Mouse (Mus musculus) midbrain, postnatal 0 days (tissue): ENCODE results near the gene Tex261. TPM values are rescaled to one million over a fixed set of nuclear protein-coding genes. Genes with fewer than 3 reads are reported as not detected.

Source experiments
- ATAC-seq: fragments of 200-750 bp; cut with Nextera tagmentation; 2 replicates; pipeline ENCODE4 v1.8.0; 2017; ENCODE audit warnings: moderate number of reproducible peaks, mild to moderate bottlenecking, moderate TSS enrichment, moderate library complexity; ENCODE audit not compliant: low FRiP score
- DNase-seq: peaks from one replicate; pipeline ENCODE4 v3.0.0-alpha.2; 2015; ENCODE audit warnings: low spot score
- H3K27ac ChIP-seq: fragments of 300-500 bp; sonication (generic); 2 replicates; pipeline ENCODE4 v1.5.1; 2014; ENCODE audit warnings: low read depth, mild to moderate bottlenecking, low read length, mixed read lengths
- H3K27me3 ChIP-seq: fragments of 300-500 bp; sonication (generic); 2 replicates; pipeline ENCODE4 v1.6.1; 2014; ENCODE audit warnings: low read length, control low read depth, mixed read lengths; ENCODE audit not compliant: insufficient read depth
- H3K36me3 ChIP-seq: fragments of 300-500 bp; sonication (generic); 2 replicates; pipeline ENCODE4 v1.6.1; 2014; ENCODE audit warnings: low read length, control low read depth, mixed read lengths; ENCODE audit not compliant: insufficient read depth
- H3K4me1 ChIP-seq: fragments of 300-500 bp; sonication (generic); 2 replicates; pipeline ENCODE4 v1.6.1; 2014; ENCODE audit warnings: mild to moderate bottlenecking, control low read depth, antibody characterized with exemption, low read length, mixed read lengths; ENCODE audit not compliant: insufficient read depth
- H3K4me2 ChIP-seq: fragments of 300-500 bp; sonication (generic); 2 replicates; pipeline ENCODE4 v1.6.1; 2014; ENCODE audit warnings: low read depth, mild to moderate bottlenecking, low read length, mixed read lengths; ENCODE audit not compliant: poor library complexity, severe bottlenecking
- H3K4me3 ChIP-seq: fragments of 300-500 bp; sonication (generic); 2 replicates; pipeline ENCODE4 v1.5.1; 2014; ENCODE audit warnings: low read depth, mild to moderate bottlenecking, low read length, moderate library complexity
- H3K9ac ChIP-seq: fragments of 300-500 bp; sonication (generic); replicated peaks from 2 replicates; pipeline ENCODE4 v1.6.1; 2014; ENCODE audit warnings: mild to moderate bottlenecking, low read length, moderate library complexity, mixed read lengths; ENCODE audit not compliant: poor library complexity, severe bottlenecking
- H3K9me3 ChIP-seq: fragments of 300-500 bp; sonication (generic); 2 replicates; pipeline ENCODE4 v1.6.1; 2016; ENCODE audit warnings: low read length, control low read depth
- CTCF ChIP-seq: IDR thresholded peaks from 2 replicates; pipeline ENCODE4 v1.5.1; 2016; ENCODE audit warnings: antibody characterized with exemption, mild to moderate bottlenecking
- WGBS: fragments of 180-500 bp; shearing (Covaris S2); extraction: QIAGEN DNeasy Blood & Tissue Kit; methylation state at CpG from one replicate; pipeline ENCODE4 v1.1.7; 2014; 5-methylcytosine and 5-hydroxymethylcytosine counted together
- polyA plus RNA-seq: library from polyadenylated mRNA; unstranded; fragments of >200 nt; fragmentation: Nextera tagmentation; extraction: Ambion mirVana; gene quantifications from 2 replicates; pipeline ENCODE4 v1.2.1, GENCODE M21; 2015
- total RNA-seq: library from RNA; depleted of rRNA; stranded (reverse); fragments of >200 nt; gene quantifications from 2 replicates; pipeline ENCODE4 v1.2.3, GENCODE M21; 2014

Tex261 gene
- total and polyA plus RNA-seq, 2 experiments from 2014 or later = 54.4 to 66.8 TPM

DNA sequence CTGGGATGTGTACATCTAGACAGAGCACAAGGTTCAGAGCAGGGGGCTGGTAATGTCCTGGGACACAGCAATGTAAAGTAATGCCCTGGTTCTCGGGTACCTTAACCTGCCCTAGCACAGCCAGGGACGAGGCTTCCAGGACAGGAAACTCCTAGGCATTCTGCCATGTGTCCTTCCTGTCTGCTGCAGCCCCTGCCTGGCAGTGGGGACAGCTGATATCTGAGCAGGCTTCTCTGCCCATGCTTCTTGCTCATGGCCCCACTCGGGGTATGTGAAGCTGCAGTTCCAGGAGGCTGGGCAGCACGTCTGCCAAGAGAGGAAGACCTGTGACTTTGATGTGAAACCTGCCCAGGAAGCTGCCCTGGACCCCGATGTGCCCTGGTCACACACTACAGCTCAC lies 7.1 kb downstream of the Tex261 start:
- Histone ChIP-seq H3K4me1 (no peaks in the 10 kb centered on the region), H3K4me3 (no peak overlapping the region), H3K4me2 (no peak overlapping the region), H3K9me3 (no peaks in the 10 kb centered on the region), H3K36me3 (peaks cover 39% of the 10 kb centered on the region), H3K27me3 (peaks cover 14% of the 10 kb centered on the region; the same call in 1 of the 2 replicates), H3K9ac (no peak overlapping the region), H3K27ac (no peak overlapping the region)
- DNase-seq = no peak
- WGBS = 81% methylated on average over 5 of the region's 5 CpGs
- ATAC-seq = no peak
- no peak for TF ChIP-seq CTCF

DNA sequence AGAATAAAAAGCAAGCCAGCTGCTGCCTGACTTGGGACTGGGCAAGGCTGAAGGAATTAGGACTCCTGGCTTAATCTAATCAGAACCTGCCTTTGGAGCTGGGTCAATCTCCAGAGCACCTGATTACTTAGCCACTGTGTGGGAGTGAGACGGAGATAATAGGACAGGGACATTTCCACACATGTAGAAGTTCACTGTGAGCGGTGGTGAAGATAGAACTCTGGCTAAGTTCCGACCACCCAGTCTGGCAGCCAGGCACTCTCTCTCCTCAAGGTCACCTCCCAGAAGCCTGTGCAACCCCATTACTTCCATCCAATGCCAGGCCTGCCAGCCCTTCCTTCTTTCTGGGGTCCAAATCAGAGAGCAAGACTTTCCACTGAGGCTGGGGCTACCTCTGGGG lies 8.6 kb downstream of the Tex261 start:
- Histone ChIP-seq H3K36me3 (peaks cover 32% of the 10 kb centered on the region), H3K9ac (no peak overlapping the region), H3K27ac (no peak overlapping the region), H3K27me3 (peaks cover 29% of the 10 kb centered on the region), H3K4me1 (no peaks in the 10 kb centered on the region), H3K9me3 (no peaks in the 10 kb centered on the region), H3K4me3 (no peak overlapping the region), H3K4me2 (no peak overlapping the region)
- DNase-seq = no peak
- 96% methylated on average over 3 of the region's 3 CpGs for WGBS
- ATAC-seq = no peak
- TF ChIP-seq CTCF = no peak

DNA sequence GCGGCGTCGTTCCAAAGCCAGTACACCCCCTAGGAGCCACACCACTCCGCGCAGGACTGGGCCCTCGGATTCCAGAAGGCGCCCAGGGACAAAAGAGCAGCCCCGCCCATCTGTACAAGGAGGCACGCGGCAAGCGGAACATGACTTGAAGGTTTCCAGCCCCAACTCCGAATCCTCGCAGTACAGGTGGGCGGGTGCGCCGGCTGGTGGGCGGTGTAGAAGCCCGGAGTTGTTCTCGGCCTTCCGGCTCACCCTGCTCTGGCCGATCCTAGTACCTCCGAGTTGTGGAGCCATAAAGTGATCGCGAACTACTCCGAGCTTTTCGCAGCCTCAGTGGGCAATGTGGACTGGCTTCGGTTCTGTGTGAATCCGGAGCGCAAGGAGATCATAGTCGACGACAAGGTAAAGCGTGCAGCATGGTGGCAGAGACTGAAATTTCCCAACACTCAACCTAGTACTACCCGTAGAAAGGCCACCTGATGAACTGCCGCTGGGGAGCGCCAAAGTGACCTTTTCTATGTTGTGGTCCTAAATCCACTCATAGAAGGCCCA lies 12.7 kb downstream of the Tex261 start:
- H3K4me2 ChIP-seq = peak overlapping the region; percentile 36; the same call in 1 of the 2 replicates
- peak; percentile 28; the same call in 1 of the 2 replicates for ATAC-seq

DNA sequence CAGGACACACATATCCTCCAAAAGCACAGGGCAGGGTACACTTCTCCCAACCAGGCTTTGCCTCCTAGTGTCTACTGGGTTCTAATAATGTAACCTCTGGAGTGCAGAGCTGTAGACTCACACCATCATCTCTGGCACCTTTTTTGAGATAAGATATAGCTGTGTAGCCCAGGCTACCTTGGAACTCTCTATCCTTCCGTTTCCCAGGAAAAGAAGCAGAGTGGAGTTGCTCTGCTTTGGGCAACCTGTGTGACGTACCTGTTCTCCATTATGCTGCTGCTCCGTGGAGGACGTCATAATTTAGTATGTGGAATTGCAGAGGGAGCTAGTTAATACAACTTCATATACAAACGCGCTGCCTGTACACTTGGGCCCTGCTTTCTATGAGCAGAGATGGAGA lies 13.3 kb downstream of the Tex261 start, which contains the start of gene Ankrd53:
Gene Ankrd53, plus strand, starts transcription at position 301 of the 400 bp plus-strand sequence.
- Histone ChIP-seq H3K36me3 (no peaks in the 10 kb centered on the region), H3K27me3 (peaks cover 63% of the 10 kb centered on the region)

More for the DNA sequence above, 12.7 kb downstream of the Tex261 start:
- Histone ChIP-seq H3K27me3 (peaks cover 57% of the 10 kb centered on the region), H3K36me3 (peaks cover 3% of the 10 kb centered on the region; the same call in 1 of the 2 replicates), H3K4me1 (no peaks in the 10 kb centered on the region; the same call in 1 of the 2 replicates), H3K9ac (no peak overlapping the region), H3K4me3 (peak overlapping the region; percentile 10; the same call in 1 of the 2 replicates), H3K27ac (no peak overlapping the region), H3K9me3 (no peaks in the 10 kb centered on the region)
- no peak for DNase-seq
- 10% methylated on average over 35 of the region's 35 CpGs for WGBS
- TF ChIP-seq CTCF = peak; percentile 14

DNA sequence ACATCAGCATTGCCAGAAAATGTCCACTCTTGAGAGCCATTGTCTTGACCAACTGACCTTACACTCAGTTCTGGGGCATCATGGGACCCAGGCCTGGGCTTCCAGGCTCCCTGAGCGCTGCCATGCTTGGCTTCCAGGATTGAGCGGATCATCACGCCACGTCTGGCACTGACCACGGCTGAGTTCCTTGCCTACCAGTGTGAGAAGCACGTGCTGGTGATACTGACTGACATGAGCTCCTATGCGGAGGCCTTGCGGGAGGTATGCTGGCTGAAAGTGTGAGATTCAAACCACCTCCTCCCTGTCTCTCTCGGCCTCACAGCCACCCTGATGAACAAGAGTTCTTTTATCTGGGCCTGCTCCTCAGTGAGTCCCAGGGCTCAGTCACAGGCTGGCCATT lies 19.6 kb downstream of the Tex261 start:
- H3K9ac ChIP-seq = no peak overlapping the region
- H3K9me3 ChIP-seq = no peaks in the 10 kb centered on the region
- 78% methylated on average over 9 of the region's 9 CpGs for WGBS
- no peaks in the 10 kb centered on the region for H3K36me3 ChIP-seq
- H3K4me2 ChIP-seq = no peak overlapping the region
- H3K4me1 ChIP-seq = no peaks in the 10 kb centered on the region; the same call in 1 of the 2 replicates
- DNase-seq (no peak), ATAC-seq (no peak)
- no peak overlapping the region for H3K27ac ChIP-seq
- no peak for TF ChIP-seq CTCF
- H3K27me3 ChIP-seq = peaks cover 41% of the 10 kb centered on the region
- no peak overlapping the region for H3K4me3 ChIP-seq

More for the DNA sequence above, 13.3 kb downstream of the Tex261 start, which contains the start of gene Ankrd53:
- Histone ChIP-seq H3K9ac (no peak within 1 kb of the TSS), H3K4me2 (peak within 1 kb of the TSS; percentile 36; the same call in 1 of the 2 replicates), H3K4me1 (no peaks in the 10 kb centered on the region; the same call in 1 of the 2 replicates), H3K9me3 (no peaks in the 10 kb centered on the region), H3K27ac (no peak within 1 kb of the TSS), H3K4me3 (peak within 1 kb of the TSS; percentile 10; the same call in 1 of the 2 replicates)
- ATAC-seq (no peak), DNase-seq (no peak)
- no peak for TF ChIP-seq CTCF
- WGBS = 39% methylated on average over 6 of the region's 6 CpGs

DNA sequence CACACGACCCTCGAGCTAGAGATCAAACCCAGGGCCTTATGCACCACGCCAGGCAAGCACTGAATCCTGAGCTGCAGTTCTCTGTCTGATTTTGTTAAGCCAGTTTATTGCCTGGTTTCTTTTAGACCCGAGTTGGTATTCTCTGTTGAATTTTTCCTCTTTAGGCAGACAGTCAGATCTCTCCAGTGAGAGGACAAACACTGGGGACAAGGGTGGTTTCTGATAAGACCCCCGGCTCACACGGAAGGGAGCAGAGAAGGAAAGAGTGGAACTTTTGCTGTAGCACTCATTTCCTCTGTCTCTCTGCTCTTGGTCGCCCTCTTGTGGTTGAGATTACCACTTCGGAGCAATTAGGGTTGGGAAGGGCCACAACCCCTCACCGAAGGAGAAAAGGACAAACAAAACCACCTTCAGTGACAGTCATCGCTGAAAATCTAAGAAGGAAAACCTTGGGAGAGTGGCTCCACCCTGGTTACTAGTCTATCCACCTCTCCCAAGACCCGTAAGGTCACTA lies 25.4 kb downstream of the Tex261 start:
- H3K36me3 ChIP-seq = no peaks in the 10 kb centered on the region
- no peaks in the 10 kb centered on the region for H3K4me1 ChIP-seq
- H3K27me3 ChIP-seq = peaks cover 10% of the 10 kb centered on the region
- H3K9me3 ChIP-seq = no peaks in the 10 kb centered on the region
- DNase-seq = peak; percentile 35
- no peak for ATAC-seq
- 9% methylated on average over 11 of the region's 11 CpGs for WGBS
- H3K27ac ChIP-seq = no peak overlapping the region
- no peak overlapping the region for H3K4me2 ChIP-seq
- no peak overlapping the region for H3K4me3 ChIP-seq
- no peak overlapping the region for H3K9ac ChIP-seq
- TF ChIP-seq CTCF = peak; percentile 86
